Mouse (Mus musculus): ENCODE measurements around the gene Mroh2a. TPM values are rescaled to one million over a fixed set of nuclear protein-coding genes. Genes with fewer than 3 reads are reported as not detected.

The Mroh2a gene
- total RNA-seq, 2 experiments from 2014 or later, result not detected

DNA sequence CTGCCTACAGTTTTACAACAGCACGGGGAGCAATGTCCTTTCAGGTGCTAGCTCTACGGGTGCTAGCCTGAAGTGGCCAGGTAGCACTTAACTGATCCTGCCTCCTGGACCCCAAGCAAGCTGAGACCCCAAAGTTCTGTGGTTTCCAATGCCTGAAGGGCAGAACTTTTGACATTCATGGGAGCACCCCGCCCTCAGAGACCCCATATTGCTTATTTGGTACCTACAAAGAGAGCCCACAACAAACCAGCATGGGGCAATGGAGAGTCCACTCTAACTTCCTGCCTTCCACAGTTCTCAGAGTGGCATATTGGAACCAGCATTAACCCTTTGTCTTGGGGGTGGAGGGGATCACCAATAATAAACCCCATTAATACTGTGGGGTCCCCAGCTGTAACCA, 46.5 kb downstream of the Mroh2a start:
- peak in 1 of 2 experiments; percentile 24 for DNase-seq
- intact Hi-C loops (cut with DNase I), result no loop called here

DNA sequence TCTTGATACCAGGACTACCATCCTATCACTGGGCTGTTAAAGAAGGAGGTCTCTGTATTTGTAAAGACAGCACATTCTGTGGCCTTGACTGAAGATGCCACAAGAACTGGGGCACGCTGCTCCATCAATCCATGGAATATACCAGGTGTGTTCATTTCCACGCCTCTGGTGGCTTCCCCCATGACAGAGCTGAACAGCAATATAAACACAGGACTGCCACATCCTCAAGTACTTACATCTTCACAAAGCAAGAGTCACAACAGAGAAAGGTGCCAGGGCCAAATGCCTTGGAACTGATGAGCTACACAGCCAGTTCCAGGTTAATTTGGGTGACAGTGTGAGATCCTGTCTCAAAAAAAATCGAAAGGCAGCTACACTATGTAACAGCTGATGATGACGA, 47.0 kb downstream of the Mroh2a start:
- DNase-seq, result no peak

DNA sequence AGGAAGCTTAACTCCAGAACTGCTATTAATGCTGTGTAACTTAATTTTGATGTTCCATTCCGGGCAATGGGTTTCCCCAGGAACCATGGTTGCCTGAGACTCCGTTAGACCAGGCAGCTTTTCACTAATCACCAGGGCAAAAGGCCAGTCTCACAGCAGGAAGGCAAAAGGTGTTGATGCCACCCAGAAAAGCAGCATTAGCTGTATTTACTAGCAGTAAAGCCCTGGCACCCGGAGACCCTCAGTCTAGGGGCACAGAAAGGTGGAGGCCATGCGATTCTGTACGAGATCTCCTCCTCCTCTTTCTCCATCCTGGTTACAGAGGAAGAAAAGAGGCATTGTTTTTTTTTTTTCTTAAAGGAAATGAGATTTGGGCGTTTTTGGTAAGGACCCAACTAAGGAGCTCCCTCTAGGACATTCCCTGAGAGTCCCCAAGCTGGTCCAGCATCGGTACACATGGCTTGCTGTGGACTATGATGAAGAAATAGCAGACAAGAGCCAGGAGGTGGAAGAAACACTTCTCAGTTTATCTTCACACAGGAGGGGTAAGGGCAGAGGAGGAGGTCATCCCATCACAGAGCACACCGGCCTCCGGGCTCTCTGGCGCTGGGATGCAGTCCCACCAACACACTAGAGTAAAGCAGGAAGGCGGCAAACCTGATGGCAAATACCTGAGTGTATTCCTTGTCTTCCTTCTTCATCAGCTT, 47.7 kb downstream of the Mroh2a start:
- intact Hi-C loops (cut with DNase I), result no loop called here
- peak in 1 of 2 experiments; percentile 15 for DNase-seq

More for the DNA sequence above, 47.0 kb downstream of the Mroh2a start:
- intact Hi-C loops (cut with DNase I), result no loop called here

DNA sequence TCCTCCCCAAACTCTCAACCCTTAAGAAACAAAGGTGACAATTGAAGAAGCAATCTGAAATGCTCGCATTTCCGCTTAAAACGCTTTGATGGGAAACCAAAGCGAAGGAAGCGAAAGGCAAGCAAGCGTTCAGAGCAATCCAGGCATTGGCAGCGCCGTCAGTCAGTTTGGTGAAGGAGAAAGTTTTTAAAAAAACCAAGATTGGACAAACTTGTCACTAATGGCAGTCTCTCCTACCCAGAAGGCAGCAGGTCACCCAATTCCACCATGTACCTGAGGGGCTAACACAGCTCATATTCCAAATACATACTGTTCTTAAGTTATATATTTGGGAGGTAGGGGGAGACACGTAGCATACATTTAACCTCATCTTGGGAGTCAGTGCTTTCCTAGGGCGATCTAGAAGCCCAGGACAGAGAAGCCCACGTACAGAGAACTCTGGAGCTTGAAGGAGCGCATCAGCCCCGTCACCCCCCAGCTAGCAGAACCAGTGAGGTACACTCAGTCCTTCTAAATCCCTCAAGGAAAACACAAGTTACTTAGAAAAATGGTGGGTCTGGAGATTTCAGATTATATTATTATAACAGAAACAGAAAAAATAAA, 48.4 kb downstream of the Mroh2a start:
- intact Hi-C loops (cut with DNase I), result no loop called here
- no peak for DNase-seq

DNA sequence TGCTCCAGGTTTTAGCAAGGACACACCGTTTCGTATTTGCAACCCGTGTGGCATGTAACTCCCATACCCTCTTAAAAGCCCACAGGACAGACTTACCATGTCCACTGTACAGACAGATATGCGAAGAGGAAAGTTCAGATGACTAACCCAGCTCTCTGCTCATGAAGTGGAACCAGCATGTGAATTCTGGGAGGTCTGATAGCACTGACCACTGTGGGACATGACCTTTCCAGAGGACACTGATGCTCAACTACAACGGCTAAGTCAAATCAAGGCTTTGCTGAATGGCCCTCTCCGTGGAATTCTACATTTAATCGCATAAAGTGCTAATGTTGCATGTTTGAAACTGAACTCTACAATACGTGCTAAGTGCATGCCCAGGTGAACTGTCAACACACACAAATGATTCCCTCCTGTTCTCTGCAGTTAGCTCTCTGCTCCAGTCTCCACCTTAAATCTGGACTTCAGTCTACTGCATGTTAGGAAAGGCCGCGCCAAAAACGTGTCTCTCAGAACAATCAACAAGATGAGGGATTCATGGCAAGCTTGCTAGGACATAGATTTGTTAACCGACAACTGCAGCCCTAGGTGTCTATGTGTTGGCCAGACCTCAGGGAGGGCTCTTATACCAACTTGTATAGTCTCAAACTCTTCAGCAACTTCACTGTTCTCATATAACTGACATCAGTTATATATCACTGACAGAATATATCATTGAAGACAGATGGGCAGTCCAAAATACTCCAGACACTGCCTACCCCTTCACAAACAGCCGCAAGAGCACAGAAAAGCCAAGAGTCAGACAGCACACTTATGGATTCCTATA, 49.1 kb downstream of the Mroh2a start:
- intact Hi-C loops (cut with DNase I), result no loop called here
- peak in 1 of 2 experiments; percentile 18 for DNase-seq

DNA sequence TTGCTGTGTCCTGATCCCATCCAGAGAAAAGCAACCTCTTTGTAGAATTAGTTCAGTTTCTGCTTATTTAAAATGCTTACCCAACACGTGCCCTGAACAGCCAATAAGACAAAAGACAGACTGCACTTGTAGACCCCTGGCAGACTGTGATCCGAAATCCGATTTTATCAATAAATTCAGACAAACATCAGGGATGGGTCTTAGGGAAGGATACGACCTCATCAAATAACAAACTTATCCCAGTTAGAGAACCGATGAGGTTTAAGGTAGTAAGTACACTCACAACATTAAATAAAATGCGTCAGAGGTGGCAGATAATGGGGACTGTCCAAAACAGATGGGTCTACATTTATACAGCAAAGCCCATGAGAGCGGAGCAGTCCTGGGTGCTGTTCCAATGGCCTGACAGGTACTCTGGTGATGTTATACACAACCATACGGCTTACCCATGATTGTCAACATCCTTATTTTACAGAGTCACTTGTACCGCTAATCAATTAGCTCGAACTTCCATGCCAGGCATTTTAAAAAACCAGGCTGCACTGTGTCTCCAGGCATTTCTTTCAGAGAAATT, 49.8 kb downstream of the Mroh2a start:
- intact Hi-C loops (cut with DNase I), result no loop called here
- peak in 1 of 2 experiments; percentile 5 for DNase-seq

DNA sequence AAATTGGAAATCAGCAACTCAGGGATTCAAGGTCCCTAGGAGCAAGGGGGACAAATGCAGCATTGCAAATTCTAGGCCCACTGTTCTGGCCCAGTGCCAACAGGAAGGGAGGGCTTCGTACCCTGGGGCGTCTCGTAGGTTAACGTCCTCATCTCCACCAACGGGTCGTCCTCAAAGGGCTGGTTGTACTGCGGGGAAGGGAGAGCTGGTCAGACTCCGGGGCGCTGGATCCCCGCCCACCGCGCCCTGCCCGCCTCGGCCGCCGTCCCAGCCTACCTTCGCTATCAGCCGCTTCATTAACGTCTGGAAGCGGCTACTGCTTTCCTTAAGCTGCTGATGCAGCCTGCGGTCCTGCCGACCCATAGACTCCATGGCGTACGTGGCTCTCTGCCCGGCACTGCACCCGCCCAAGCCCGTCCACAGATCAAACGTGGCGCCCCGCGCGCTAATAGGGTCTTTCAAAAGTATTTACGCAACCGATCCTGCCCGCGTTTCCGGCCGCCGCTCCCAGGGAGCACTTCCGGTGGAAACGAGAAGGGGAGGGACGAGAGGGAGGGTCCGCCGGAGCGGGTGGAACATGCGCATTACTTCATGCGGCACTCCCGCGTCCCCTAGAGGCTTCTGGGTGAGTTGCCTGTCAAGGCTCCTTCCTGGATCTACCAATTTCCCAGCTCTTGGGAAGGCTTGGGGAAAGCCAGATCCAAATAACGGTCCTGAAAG, 50.5 kb downstream of the Mroh2a start, which contains the start of the genes Hjurp and Trpm8:
TSS of gene Hjurp (minus strand) at position 536 of the 720 bp plus-strand sequence.
TSS of gene Trpm8 (plus strand) at position 564 of the 720 bp plus-strand sequence.
- peak; percentile 100 for DNase-seq
- intact Hi-C loops (cut with DNase I), result no loop called here

DNA sequence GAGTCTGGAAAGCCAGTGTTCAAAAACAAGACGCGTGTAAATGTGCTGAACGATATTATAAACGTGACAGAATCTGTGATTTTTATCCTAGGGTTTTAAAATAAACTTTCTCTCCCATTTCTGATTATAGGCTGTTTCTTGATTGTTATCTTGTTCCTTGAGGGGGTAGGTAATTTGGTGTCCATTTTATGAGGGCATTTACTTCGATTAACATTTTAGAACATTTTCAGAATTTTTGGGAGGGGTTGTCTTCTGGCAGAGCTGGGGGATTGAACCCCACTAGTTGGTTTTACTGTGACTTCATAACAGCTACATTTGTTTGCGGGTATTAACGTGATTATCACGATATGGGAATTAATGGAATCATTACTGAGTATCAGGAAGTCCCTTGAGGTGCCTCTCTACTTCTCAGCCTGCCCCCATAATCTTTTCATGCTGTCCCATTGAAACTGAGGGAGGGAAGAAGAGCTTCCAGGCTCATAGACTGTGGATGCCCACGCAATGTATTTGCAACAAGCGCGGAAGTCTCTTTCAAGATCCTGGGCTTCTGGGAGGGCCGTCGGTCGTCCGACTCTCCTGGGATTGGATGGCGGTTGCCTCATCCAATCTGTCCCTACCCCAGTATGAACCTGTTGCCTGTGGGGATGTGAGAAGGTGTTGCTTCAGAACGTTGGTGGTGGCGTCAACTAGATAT, 51.2 kb downstream of the Mroh2a start:
- intact Hi-C loops (cut with DNase I), result no loop called here
- DNase-seq, result peak in 1 of 2 experiments; percentile 18

DNA sequence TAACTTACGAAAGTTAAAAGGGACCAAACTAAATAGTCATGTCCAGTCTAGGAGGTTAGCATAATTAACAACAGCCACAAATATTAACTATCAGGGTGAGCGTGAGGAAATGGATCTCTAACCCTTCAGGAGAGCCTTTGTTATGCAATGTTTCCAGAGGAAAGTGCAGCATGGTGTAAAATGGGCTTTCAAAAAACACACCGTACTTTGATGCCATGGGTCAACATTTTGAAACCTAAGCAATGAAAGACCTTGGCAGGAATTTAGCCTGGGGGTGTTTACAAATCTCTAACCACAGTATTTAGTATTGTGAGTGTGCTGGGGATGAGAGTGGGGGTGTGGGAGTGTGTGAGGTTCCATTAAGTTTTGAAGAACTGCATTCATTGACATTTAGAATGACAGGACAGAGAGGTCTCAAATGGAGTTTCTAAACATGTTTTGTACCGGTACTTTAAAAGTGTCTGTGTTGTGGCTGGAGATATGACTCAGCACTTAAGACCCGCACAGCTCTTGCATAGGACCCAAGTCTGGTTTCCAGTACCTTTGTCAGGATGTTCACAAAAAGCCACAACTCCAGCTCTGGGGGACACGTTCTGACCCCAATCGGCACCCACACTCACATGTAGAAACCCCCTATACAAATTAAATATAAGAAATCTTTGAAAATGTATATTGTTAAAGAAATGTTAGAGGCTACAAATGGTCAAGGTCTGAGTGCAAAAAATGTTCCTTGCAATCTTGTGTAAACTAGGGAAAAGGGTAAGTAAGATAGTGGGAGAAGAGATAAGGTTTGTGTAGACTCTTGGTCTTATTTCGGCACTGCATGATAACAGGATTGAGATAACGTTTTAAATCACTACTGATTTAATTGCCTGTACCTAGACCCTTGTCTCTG, 52.6 kb downstream of the Mroh2a start:
- intact Hi-C loops (cut with DNase I), result no loop called here

DNA sequence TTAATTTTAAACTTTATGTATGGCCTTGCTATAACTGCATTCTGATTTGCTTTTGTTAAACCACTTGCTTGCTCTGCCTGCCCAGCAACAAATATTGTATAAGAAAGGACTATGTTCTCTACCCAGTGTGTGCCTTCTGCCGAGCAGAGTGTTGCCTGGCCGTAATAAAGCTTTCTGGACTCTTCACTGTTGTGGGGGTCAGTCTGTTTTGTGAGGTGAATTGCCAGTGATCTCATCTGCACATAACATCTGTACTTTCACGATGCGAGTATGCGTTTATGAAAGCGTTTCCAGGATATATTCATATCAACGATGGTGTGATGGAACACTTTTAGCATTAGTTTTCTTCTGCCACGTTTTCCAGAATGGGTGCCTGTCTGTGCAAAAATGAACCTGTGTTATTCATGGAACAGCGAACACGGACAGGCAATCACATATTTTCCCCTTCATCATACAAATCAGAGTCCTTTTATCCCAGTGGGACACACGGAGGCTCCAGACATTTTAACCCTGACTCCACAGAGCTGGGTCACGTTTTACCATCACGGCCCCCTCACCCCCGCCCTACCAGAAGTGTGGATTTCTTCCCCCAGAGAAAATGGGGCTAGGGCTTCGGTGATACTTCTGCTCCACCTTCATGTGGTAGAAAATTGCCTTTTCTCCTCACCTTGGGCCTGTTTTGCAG, 53.4 kb downstream of the Mroh2a start:
- intact Hi-C loops (cut with DNase I), result no loop called here
- no peak for DNase-seq

More for the DNA sequence above, 52.6 kb downstream of the Mroh2a start:
- no peak for DNase-seq

DNA sequence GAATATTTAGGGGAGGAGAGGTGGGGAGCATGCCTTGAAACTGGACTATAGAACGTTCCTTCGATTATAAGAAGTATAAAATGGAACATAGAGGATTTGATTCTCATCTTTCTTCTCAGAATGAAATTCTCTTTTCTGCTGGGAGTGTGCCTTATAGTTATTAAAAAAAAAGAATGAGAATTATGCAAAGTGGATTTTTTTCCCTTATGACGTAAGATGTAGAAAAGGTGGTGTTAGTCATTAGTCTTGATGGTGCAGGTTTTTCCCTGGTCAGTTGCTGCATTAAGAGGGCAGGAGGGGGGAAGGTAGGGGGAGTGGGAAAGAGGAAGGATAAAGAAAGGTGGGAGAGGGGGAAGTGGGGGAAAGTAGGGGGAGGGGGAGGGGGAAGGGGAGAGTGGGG, 55.5 kb downstream of the Mroh2a start:
- intact Hi-C loops (cut with DNase I), result no loop called here
- no peak for DNase-seq

DNA sequence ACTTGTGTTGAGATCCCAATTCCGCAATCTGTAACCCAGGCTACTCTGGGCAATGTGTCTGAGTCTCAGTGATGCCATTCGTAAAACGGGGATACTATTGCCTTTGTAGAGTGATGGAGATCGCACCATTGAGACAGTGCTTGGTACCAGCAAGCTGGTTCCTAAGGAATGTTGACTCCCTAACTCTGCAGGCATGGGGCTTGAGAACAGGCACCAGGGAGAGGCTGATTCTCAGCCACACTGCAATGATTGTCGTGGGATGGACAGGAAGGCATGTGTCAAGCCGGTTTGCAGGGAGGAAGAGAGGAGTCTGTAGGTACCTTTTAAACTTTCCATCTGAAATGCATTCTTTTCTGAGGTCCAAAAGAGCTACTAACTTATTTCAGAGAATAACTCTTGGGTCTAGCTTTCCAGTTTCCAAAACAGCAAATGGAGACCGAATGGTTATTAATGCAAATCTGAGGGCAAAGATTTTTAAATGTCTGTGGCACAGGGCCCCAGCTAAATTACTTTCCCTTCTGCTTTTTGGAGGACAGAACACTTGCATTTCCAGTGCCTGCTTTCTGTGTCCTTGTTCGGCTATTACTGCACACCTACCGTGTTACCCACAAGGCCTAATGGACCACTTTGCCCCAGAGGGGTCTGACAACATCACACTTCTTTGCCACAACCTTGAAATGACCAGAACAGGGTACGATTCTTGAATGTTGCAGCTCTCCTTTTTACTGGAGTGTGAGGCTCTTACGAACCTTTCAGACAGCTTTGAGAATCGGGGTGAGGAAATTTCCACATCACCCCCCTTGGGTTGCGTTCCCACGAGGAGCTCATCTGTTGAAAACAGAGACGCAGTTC, 56.8 kb downstream of the Mroh2a start:
- intact Hi-C loops (cut with DNase I), result no loop called here
- DNase-seq, result no peak

DNA sequence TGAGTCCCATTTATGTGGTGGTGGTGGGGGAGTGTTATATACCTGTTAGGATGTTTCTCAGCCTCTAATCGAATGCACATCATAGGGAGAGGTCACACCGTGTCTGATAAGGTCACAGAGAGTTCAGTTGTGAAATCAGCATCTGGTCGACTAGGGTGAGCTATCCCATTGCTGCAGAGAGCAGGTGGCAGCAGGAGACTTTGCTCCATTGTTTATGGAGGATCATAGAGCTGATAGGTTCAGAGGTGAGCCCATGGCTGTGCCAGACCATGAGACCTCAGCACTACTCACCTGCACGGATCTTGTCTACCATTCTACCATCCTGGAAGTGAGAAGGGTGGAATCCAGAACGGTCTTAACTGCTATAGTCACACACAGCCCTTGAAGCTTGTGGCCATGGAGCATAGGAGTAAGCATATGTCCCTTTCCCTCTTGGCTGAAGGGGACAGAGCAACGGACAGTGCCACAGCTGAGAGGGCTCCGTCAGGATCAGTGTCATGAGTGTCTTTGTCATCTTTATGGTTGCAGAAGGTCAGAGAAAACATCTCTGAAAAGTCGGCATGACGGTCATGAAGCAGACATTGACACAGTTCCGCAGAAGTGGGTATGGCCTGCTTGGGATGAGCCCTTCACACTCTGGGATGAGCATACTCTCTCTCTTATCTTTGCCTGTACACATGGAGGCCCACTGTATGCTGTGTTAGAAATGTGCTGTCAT, 57.6 kb downstream of the Mroh2a start:
- no peak for DNase-seq
- intact Hi-C loops (cut with DNase I), result no loop called here

DNA sequence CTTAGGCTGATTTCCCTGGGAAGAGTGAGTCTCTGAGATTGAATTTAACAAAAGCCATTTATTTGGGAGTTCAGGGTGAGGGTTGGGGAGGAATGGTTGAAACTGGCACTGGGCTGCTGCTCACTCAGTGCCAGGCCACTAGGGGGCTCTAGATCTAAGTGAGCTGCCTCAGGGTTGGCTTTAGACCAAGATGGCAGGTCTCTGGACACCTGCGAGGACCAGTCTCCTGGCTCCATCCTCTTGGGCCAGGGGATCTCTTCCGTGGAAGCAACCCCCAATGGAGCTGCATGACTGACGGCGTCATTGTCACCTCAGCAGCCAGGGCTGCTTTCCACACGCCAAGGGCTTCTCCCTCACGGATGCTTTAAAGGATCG, 58.1 kb downstream of the Mroh2a start:
- intact Hi-C loops (cut with DNase I), result no loop called here
- no peak for DNase-seq

DNA sequence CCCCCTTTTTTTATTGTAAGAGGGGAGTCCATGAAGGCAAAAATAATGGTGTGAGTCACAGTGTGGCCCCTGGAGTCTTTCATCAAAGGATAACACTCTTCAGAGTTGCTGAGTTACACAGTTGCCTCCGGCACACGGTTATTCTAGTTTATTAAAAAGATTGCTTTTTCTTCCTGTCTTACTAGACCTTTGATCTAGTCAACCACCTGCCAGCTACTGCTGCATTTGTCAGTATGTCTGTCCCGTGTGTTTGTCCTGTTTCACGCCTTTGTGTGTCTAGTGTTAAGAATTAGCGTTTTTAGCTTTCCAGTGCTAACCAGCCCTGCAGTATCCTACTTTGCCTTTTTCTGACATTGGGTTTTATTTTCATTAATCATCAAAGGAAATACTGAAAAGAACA, 58.9 kb downstream of the Mroh2a start:
- DNase-seq, result no peak
- intact Hi-C loops (cut with DNase I), result no loop called here

DNA sequence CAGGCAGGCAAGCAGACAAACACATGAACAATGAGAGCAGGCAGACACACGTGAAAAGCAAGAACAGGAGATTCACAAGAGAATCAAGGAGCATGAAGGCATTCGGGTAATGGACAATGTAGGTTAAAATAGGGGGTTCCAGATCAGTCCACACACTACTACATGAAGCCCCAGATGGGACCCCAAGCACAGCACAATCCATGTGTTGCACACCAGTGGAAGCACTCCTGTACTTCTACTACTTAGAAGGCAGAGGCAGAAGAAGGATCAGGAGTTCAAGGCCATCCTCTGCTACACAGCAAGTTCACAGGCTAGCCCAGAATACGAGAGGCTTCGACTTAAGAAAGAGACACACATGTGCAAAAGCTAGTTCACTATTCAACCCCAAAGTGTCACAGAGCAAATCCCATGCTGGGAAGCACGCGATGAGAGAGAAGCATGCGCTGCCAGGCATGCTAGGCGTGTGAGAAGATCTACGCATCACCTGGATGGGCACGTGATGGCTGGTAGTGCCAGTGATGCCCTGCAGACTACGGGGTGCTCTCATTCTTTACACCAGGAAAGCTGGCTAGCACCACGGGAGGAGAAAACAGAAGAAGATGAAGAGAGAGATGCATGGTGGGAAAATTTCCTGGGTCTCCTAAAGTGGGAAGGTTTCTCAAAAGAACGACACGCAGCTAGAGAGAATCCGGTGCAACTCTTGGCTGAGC, 59.5 kb downstream of the Mroh2a start:
- intact Hi-C loops (cut with DNase I), result no loop called here
- no peak for DNase-seq

All from gastrocnemius, postnatal 36 days (tissue).